Comparison of ENCODE assay signal across 30 mouse cellular contexts in the genomic region with DNA sequence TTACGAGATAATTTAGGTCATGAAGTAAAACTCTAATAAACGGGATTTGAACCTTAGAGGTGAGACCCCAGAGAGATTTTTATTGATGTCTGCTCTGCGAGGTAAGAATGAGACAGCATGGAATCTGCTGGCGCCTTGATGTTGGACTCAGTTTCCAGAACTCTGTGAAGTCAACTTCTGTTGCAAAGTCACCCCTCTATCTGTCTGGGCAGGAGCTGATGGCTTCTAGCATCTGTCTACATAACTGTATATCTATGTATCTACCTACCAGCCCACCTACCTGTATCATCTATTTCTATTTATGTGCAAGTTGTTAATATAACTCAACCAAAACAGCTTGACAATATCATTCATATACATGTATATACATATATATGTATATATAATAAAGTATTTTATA. TPM values are rescaled to one million over a fixed set of nuclear protein-coding genes. Genes with fewer than 3 reads are reported as not detected.
DNase-seq lines count a peak whose midpoint lies in the region; ATAC-seq and TF ChIP-seq lines count a peak whose summit lies in the region.
"Had no signal": no experiment of that assay in that cellular context is flagged by ENCODE, and none has a peak within 500 bp of the region (broad histone marks: within the 10 kb centered on the region; RNA-seq: fewer than 3 reads in every experiment).

No protein-coding gene starts in this region.

- no peak for TF ChIP-seq CTCF in liver, embryonic 14.5 days (IDR thresholded peaks at IDR 0.05; ENCODE audit: low read depth)

- H3K36me3 ChIP-seq in heart, embryonic 10.5 days, result no peaks in the 10 kb centered on the region
- H3K36me3 ChIP-seq in liver, embryonic 11.5 days (ENCODE audit: control insufficient read depth, insufficient read depth, low read length), result no peaks in the 10 kb centered on the region
- H3K36me3 ChIP-seq in liver, embryonic 14.5 days (replicated peaks; ENCODE audit: control insufficient read depth, insufficient read depth, low read depth), result no peaks in the 10 kb centered on the region
- no peaks in the 10 kb centered on the region for H3K36me3 ChIP-seq in hindbrain, embryonic 14.5 days (replicated peaks; ENCODE audit: control insufficient read depth, insufficient read depth)
- H3K36me3 ChIP-seq in intestine, embryonic 16.5 days (ENCODE audit: control insufficient read depth, insufficient read depth, low read length), result no peaks in the 10 kb centered on the region
- H3K36me3 ChIP-seq: embryonic facial prominence, embryonic 10.5 days; embryonic facial prominence, embryonic 13.5 days; forebrain, embryonic 10.5 days; G1E; heart, embryonic 12.5 days; heart, embryonic 15.5 days; hindbrain, embryonic 15.5 days had no signal

- H3K27me3 ChIP-seq in heart, embryonic 10.5 days (ENCODE audit: insufficient read depth, poor library complexity, severe bottlenecking), result no peaks in the 10 kb centered on the region
- no peaks in the 10 kb centered on the region for H3K27me3 ChIP-seq in liver, embryonic 11.5 days (replicated peaks; ENCODE audit: control insufficient read depth, insufficient read depth, low read length)
- H3K27me3 ChIP-seq in liver, embryonic 14.5 days (ENCODE audit: control insufficient read depth, insufficient read depth, low read length), result no peaks in the 10 kb centered on the region
- H3K27me3 ChIP-seq in hindbrain, embryonic 14.5 days (ENCODE audit: control insufficient read depth, insufficient read depth, low read length), result no peaks in the 10 kb centered on the region
- H3K27me3 ChIP-seq in intestine, embryonic 16.5 days (replicated peaks; ENCODE audit: control insufficient read depth, insufficient read depth, low read length), result no peaks in the 10 kb centered on the region
- H3K27me3 ChIP-seq: CH12.LX; forebrain, embryonic 13.5 days; heart, embryonic 12.5 days; heart, embryonic 15.5 days; hindbrain, embryonic 15.5 days had no signal

- ATAC-seq in liver, embryonic 11.5 days (replicated peaks; ENCODE audit: low FRiP score), result peak; percentile 61
- ATAC-seq in liver, embryonic 14.5 days (ENCODE audit: insufficient read depth), result peak; percentile 66
- ATAC-seq in hindbrain, embryonic 14.5 days (ENCODE audit: low FRiP score), result no peak
- ATAC-seq in intestine, embryonic 16.5 days, result no peak
- ATAC-seq: forebrain, embryonic 13.5 days; forebrain, embryonic 16.5 days had no signal

- peaks cover 12% of the 10 kb centered on the region for H3K4me1 ChIP-seq in heart, embryonic 10.5 days
- H3K4me1 ChIP-seq in liver, embryonic 11.5 days (replicated peaks; ENCODE audit: control insufficient read depth, insufficient read depth, low read length), result no peaks in the 10 kb centered on the region; the same call in none of the 2 replicates
- peaks cover 11 to 21% of the 10 kb centered on the region in 2 experiments for H3K4me1 ChIP-seq in liver, embryonic 14.5 days (replicated peaks; ENCODE audit: control insufficient read depth in 2 of 2, insufficient read depth in 2 of 2, low read length in 1 of 2)
- H3K4me1 ChIP-seq in hindbrain, embryonic 14.5 days (replicated peaks; ENCODE audit: control insufficient read depth, insufficient read depth, low read length), result no peaks in the 10 kb centered on the region
- H3K4me1 ChIP-seq in intestine, embryonic 16.5 days (ENCODE audit: control insufficient read depth, insufficient read depth, low read length), result peaks cover 7% of the 10 kb centered on the region; the same call in 1 of the 2 replicates
- H3K4me1 ChIP-seq: forebrain, embryonic 13.5 days; heart, embryonic 15.5 days; hindbrain, embryonic 15.5 days had no signal

- DNase-seq in heart, embryonic 10.5 days (ENCODE audit: low spot score), result peak; percentile 25
- DNase-seq in heart, postnatal 36 days, result no peak
- no peak for DNase-seq in liver, embryonic 11.5 days (ENCODE audit: low spot score)
- DNase-seq in liver, embryonic 14.5 days (ENCODE audit: low read depth in 3 of 3, low spot score in 3 of 3), result no peak
- DNase-seq in gastrocnemius, adult 18-20 months (ENCODE audit: low spot score), result no peak
- no peak for DNase-seq in hindbrain, embryonic 14.5 days (ENCODE audit: low spot score)
- DNase-seq: adrenal gland, adult 2 months; adrenal gland, postnatal 25 days; B cell, adult 2 months; cerebellum, adult 11-12 months; cerebellum, adult 8-10 months; cerebellum, postnatal 10 days; cerebellum, postnatal 36 days; embryo, embryonic 11 days; gastrocnemius, postnatal 25 days; heart, adult 2 months; heart, postnatal 10 days; heart, postnatal 4 days had no signal

- H3K4me2 ChIP-seq in liver, embryonic 11.5 days, result peak overlapping the region; percentile 29
- H3K4me2 ChIP-seq in liver, embryonic 14.5 days (ENCODE audit: low read depth), result peak overlapping the region; percentile 43
- no peak overlapping the region for H3K4me2 ChIP-seq in hindbrain, embryonic 14.5 days (replicated peaks)
- no peak overlapping the region for H3K4me2 ChIP-seq in intestine, embryonic 16.5 days (ENCODE audit: low read depth, low read length)
- H3K4me2 ChIP-seq: embryonic facial prominence, embryonic 13.5 days; forebrain, embryonic 13.5 days; heart, embryonic 12.5 days; heart, embryonic 15.5 days; hindbrain, embryonic 15.5 days had no signal

- WGBS in heart, embryonic 10.5 days, result 82% methylated on average over 4 of the region's 4 CpGs
- WGBS in liver, embryonic 11.5 days, result 77% methylated on average over 4 of the region's 4 CpGs
- 45% methylated on average over 4 of the region's 4 CpGs for WGBS in liver, embryonic 14.5 days (ENCODE audit: insufficient replicate concordance)
- WGBS in hindbrain, embryonic 14.5 days, result 92% methylated on average over 4 of the region's 4 CpGs
- 84% methylated on average over 4 of the region's 4 CpGs for WGBS in intestine, embryonic 16.5 days

- no peak overlapping the region for H3K4me3 ChIP-seq in heart, embryonic 10.5 days
- no peak overlapping the region for H3K4me3 ChIP-seq in liver, embryonic 11.5 days (ENCODE audit: low read depth, low read length)
- H3K4me3 ChIP-seq in liver, embryonic 14.5 days (ENCODE audit: insufficient read depth in 1 of 2, low read depth in 2 of 2, low read length in 2 of 2), result no peak overlapping the region
- no peak overlapping the region for H3K4me3 ChIP-seq in hindbrain, embryonic 14.5 days (replicated peaks; ENCODE audit: low read length)
- no peak overlapping the region for H3K4me3 ChIP-seq in intestine, embryonic 16.5 days (ENCODE audit: low read length)
- H3K4me3 ChIP-seq: embryonic facial prominence, embryonic 10.5 days; embryonic facial prominence, embryonic 13.5 days; forebrain, embryonic 10.5 days; forebrain, embryonic 13.5 days; heart, adult 2 months; heart, embryonic 12.5 days; heart, embryonic 15.5 days; hindbrain, embryonic 15.5 days had no signal

- no peak overlapping the region for H3K27ac ChIP-seq in heart, embryonic 10.5 days
- no peak overlapping the region; the same call in 1 of the 2 replicates for H3K27ac ChIP-seq in liver, embryonic 11.5 days (ENCODE audit: low read depth, low read length)
- H3K27ac ChIP-seq in liver, embryonic 14.5 days, result peak overlapping the region; percentile 19
- H3K27ac ChIP-seq in hindbrain, embryonic 14.5 days, result no peak overlapping the region
- no peak overlapping the region for H3K27ac ChIP-seq in intestine, embryonic 16.5 days (ENCODE audit: low read length)
- H3K27ac ChIP-seq: embryonic facial prominence, embryonic 10.5 days; embryonic facial prominence, embryonic 13.5 days; forebrain, embryonic 10.5 days; forebrain, embryonic 13.5 days; heart, adult 2 months; heart, embryonic 15.5 days; hindbrain, embryonic 15.5 days had no signal

- TF ChIP-seq EP300 in liver, embryonic 14.5 days (IDR thresholded peaks at IDR 0.05; ENCODE audit: low read depth), result no peak

- no peak overlapping the region for H3K9ac ChIP-seq in liver, embryonic 11.5 days (ENCODE audit: low read depth, low read length)
- no peak overlapping the region; the same call in 1 of the 2 replicates for H3K9ac ChIP-seq in liver, embryonic 14.5 days (replicated peaks)
- H3K9ac ChIP-seq in hindbrain, embryonic 14.5 days, result no peak overlapping the region
- H3K9ac ChIP-seq in intestine, embryonic 16.5 days (ENCODE audit: low read depth, low read length), result no peak overlapping the region
- H3K9ac ChIP-seq: embryonic facial prominence, embryonic 13.5 days; forebrain, embryonic 13.5 days; heart, embryonic 12.5 days; heart, embryonic 15.5 days; hindbrain, embryonic 15.5 days had no signal

- no peaks in the 10 kb centered on the region for H3K9me3 ChIP-seq in heart, embryonic 10.5 days
- no peaks in the 10 kb centered on the region for H3K9me3 ChIP-seq in liver, embryonic 11.5 days (ENCODE audit: control insufficient read depth, low read length)
- no peaks in the 10 kb centered on the region for H3K9me3 ChIP-seq in liver, embryonic 14.5 days (ENCODE audit: control insufficient read depth, low read length)
- H3K9me3 ChIP-seq in hindbrain, embryonic 14.5 days (ENCODE audit: control insufficient read depth, low read length), result no peaks in the 10 kb centered on the region
- no peaks in the 10 kb centered on the region for H3K9me3 ChIP-seq in intestine, embryonic 16.5 days (ENCODE audit: control insufficient read depth, low read length)
- H3K9me3 ChIP-seq: embryonic facial prominence, embryonic 10.5 days; embryonic facial prominence, embryonic 13.5 days; forebrain, embryonic 10.5 days; forebrain, embryonic 13.5 days; G1E; heart, embryonic 12.5 days; heart, embryonic 15.5 days; hindbrain, embryonic 15.5 days had no signal

- intact Hi-C loops in heart, postnatal 36 days (cut with DNase I), result no loop called here

RNA-seq across cellular contexts. Expression of gene Enpp3, which starts 57.3 kb away (rescaled TPM):
- polyA plus RNA-seq in heart, embryonic 10.5 days (2016; fragmentation: Nextera tagmentation; extraction: Ambion mirVana), result 1.5 and 2.1 TPM in 2 replicates
- total RNA-seq in heart, postnatal 36 days (2021), result 1 to 10 TPM; 3.3 to 4.4 TPM
- 2.2 and 2.4 TPM in 2 replicates for polyA plus RNA-seq in liver, embryonic 11.5 days (2014; fragmentation: Nextera tagmentation; extraction: Ambion mirVana)
- polyA plus RNA-seq in liver, embryonic 14.5 days (2012; rRNA removed), result 1.9 and 2.2 TPM in 2 replicates
- polyA plus RNA-seq in liver, embryonic 14.5 days (2014; fragmentation: Nextera tagmentation; extraction: Ambion mirVana), result 3.2 and 3.4 TPM in 2 replicates
- 1 to 10 TPM; 2.1 to 2.6 TPM for total RNA-seq in gastrocnemius, adult 18-20 months (2021)
- polyA plus RNA-seq in hindbrain, embryonic 14.5 days (2014; fragmentation: Nextera tagmentation; extraction: Ambion mirVana), result 4.1 and 4.8 TPM in 2 replicates
- polyA plus RNA-seq in intestine, embryonic 16.5 days (2015; fragmentation: Nextera tagmentation; extraction: Ambion mirVana), result 25.1 and 38.5 TPM in 2 replicates
- polyA plus RNA-seq: erythroblast, embryonic 14.5 days; G1E had no signal

Comparison
In these comparisons a context has a peak if more than half of its experiments do, and no peak if none do; other contexts are left out.
1. ATAC-seq: peak in liver, embryonic 11.5 days (single experiment) and liver, embryonic 14.5 days (single experiment); none in hindbrain, embryonic 14.5 days (single experiment) and intestine, embryonic 16.5 days (single experiment).
2. H3K4me2 ChIP-seq: peak in liver, embryonic 11.5 days (single experiment) and liver, embryonic 14.5 days (single experiment); none in hindbrain, embryonic 14.5 days (single experiment) and intestine, embryonic 16.5 days (single experiment).